Mouse (Mus musculus) neural tube, embryonic 11.5 days (tissue): ENCODE data around the gene Dph2. TPM values are rescaled to one million over a fixed set of nuclear protein-coding genes. Genes with fewer than 3 reads are reported as not detected.

Source experiments
- ATAC-seq: fragments of 200-750 bp; cut with Nextera tagmentation; 2 replicates; pipeline ENCODE4 v1.8.0; 2017; ENCODE audit warnings: moderate number of reproducible peaks, mild to moderate bottlenecking, moderate TSS enrichment, moderate library complexity; ENCODE audit not compliant: insufficient read depth, low FRiP score, low TSS enrichment
- DNase-seq: peaks from one replicate; pipeline ENCODE4 v3.0.0-alpha.2; 2015; ENCODE audit warnings: low spot score
- H3K27ac ChIP-seq: fragments of 300-500 bp; sonication (generic); 2 replicates; pipeline ENCODE4 v1.5.1; 2014; ENCODE audit warnings: low read depth, mild to moderate bottlenecking, low read length
- H3K27me3 ChIP-seq: fragments of 300-500 bp; sonication (generic); 2 replicates; pipeline ENCODE4 v1.6.1; 2014; ENCODE audit warnings: mild to moderate bottlenecking, low read length, mixed read lengths; ENCODE audit not compliant: control insufficient read depth, insufficient read depth
- H3K36me3 ChIP-seq: fragments of 300-500 bp; sonication (generic); 2 replicates; pipeline ENCODE4 v1.6.1; 2014; ENCODE audit warnings: mild to moderate bottlenecking, low read length, moderate library complexity, mixed read lengths; ENCODE audit not compliant: control insufficient read depth, insufficient read depth
- H3K4me1 ChIP-seq: fragments of 300-500 bp; sonication (generic); 2 replicates; pipeline ENCODE4 v1.6.1; 2014; ENCODE audit warnings: low read length, mixed read lengths; ENCODE audit not compliant: control insufficient read depth, insufficient read depth
- H3K4me2 ChIP-seq: fragments of 300-500 bp; sonication (generic); 2 replicates; pipeline ENCODE4 v1.6.1; 2014; ENCODE audit warnings: low read depth, mild to moderate bottlenecking, moderate library complexity
- H3K4me3 ChIP-seq: fragments of 300-500 bp; sonication (generic); 2 replicates; pipeline ENCODE4 v1.5.1; 2014; ENCODE audit warnings: low read depth, low read length
- H3K9ac ChIP-seq: fragments of 300-500 bp; sonication (generic); 2 replicates; pipeline ENCODE4 v1.6.1; 2014; ENCODE audit warnings: mild to moderate bottlenecking, low read length
- H3K9me3 ChIP-seq: fragments of 300-500 bp; sonication (generic); 2 replicates; pipeline ENCODE4 v1.6.1; 2016; ENCODE audit warnings: low read length; ENCODE audit not compliant: control insufficient read depth
- WGBS: fragments of 180-500 bp; shearing (Covaris S2); extraction: QIAGEN DNeasy Blood & Tissue Kit; methylation state at CpG from one replicate; pipeline ENCODE4 v1.1.7; 2014; 5-methylcytosine and 5-hydroxymethylcytosine counted together
- polyA plus RNA-seq: library from polyadenylated mRNA; unstranded; fragments of >200 nt; fragmentation: Nextera tagmentation; extraction: Ambion mirVana; gene quantifications from 2 replicates; pipeline ENCODE4 v1.2.1, GENCODE M21; 2014

The Dph2 gene
- polyA plus RNA-seq, 1 experiment from 2014 or later = 25.0 TPM

DNA sequence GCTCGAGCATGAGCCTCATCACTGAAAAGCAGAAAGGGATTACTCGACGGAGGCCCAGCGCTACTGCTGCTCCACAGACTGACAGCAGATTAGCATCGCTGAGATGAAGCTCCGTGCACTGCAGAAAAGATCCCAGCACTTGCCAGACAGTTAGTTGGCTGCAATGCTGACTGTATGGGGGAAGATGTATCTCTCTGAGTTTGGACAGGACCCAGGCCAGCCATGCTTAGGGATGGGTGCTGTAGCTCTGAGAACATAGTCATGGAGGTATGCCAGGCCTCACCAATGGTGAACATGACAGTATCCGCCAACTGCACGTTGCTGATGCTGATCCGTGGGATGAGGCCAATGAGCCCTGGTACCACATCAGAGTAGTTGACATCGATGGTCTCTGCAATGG lies 12.3 kb upstream of the Dph2 start:
- no peak overlapping the region for H3K4me2 ChIP-seq
- ATAC-seq = no peak
- WGBS = 92% methylated on average over 10 of the region's 10 CpGs
- no peaks in the 10 kb centered on the region; the same call in 1 of the 2 replicates for H3K4me1 ChIP-seq
- no peak for DNase-seq
- peaks cover 22% of the 10 kb centered on the region for H3K36me3 ChIP-seq
- H3K9me3 ChIP-seq = no peaks in the 10 kb centered on the region
- no peak overlapping the region for H3K4me3 ChIP-seq
- no peaks in the 10 kb centered on the region for H3K27me3 ChIP-seq
- no peak overlapping the region for H3K27ac ChIP-seq
- H3K9ac ChIP-seq = no peak overlapping the region

DNA sequence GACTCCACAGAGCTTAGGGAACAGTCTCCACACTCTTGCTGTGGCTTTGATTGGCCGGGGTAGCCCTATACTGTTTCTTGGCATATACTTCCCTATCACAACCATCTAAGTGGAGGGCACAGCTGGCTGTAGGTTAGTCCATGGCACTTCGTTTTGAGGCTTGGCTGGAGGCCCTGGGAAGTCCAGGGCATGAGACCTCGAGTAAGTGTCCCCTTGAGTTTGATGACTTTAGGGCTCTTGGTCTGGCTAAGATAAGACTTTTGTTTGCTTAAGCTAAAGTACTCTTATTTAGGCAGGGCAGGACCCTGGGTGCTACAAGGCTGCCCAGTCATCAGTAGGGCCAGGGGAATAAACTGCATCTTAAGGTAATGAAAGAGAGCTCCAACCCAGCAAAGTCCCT lies 6.3 kb upstream of the Dph2 start:
- H3K27ac ChIP-seq = no peak overlapping the region
- H3K27me3 ChIP-seq = no peaks in the 10 kb centered on the region
- H3K36me3 ChIP-seq = peaks cover 24% of the 10 kb centered on the region
- ATAC-seq (no peak), DNase-seq (no peak)
- H3K9me3 ChIP-seq = no peaks in the 10 kb centered on the region
- no peak overlapping the region for H3K4me2 ChIP-seq
- 81% methylated on average over 3 of the region's 3 CpGs for WGBS
- H3K4me3 ChIP-seq = no peak overlapping the region
- no peaks in the 10 kb centered on the region for H3K4me1 ChIP-seq
- no peak overlapping the region for H3K9ac ChIP-seq

GRCm38 (mm10) chr4:117896031-117896430 lies 4.2 kb upstream of the Dph2 start:
- H3K4me3 ChIP-seq = no peak overlapping the region
- H3K9ac ChIP-seq = no peak overlapping the region
- H3K4me1 ChIP-seq = 0 out of 2 replicates have a peak, but pooled peaks cover 2% of the 10 kb centered on the region
- H3K27ac ChIP-seq = no peak overlapping the region
- WGBS = 93% methylated on average over 6 of the region's 6 CpGs
- DNase-seq (no peak), ATAC-seq (no peak)
- H3K27me3 ChIP-seq = no peaks in the 10 kb centered on the region
- H3K4me2 ChIP-seq = no peak overlapping the region
- peaks cover 10% of the 10 kb centered on the region for H3K36me3 ChIP-seq
- no peaks in the 10 kb centered on the region for H3K9me3 ChIP-seq

DNA sequence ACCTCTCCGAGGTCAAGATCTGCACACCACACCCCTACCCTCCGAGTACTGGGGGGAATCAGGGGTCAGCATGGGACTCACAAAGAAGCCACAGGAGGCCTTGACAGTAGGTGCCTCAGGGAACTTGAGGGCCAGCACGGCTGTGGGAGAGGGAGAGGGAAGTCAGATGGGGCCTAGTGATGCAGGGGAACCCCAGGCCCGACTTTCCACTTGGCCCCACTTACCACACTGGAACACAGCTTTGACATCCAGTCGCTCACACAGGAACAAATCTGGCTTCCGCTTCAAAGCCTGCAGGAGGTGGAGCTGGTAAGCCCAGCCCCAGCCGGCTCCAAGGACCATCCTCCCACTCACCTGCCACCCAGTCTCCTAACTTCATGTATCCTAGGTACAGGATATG lies 3.5 kb upstream of the Dph2 start:
- Histone ChIP-seq H3K27ac (no peak overlapping the region), H3K36me3 (peaks cover 10% of the 10 kb centered on the region), H3K4me2 (no peak overlapping the region), H3K4me1 (0 out of 2 replicates have a peak, but pooled peaks cover 2% of the 10 kb centered on the region), H3K9ac (no peak overlapping the region), H3K27me3 (no peaks in the 10 kb centered on the region), H3K9me3 (no peaks in the 10 kb centered on the region), H3K4me3 (no peak overlapping the region)
- ATAC-seq (no peak), DNase-seq (no peak)
- 81% methylated on average over 7 of the region's 7 CpGs for WGBS

GRCm38 (mm10) chr4:117894601-117895000 lies 2.8 kb upstream of the Dph2 start:
- no peak for ATAC-seq
- 91% methylated on average over 8 of the region's 8 CpGs for WGBS

GRCm38 (mm10) chr4:117893376-117893775 lies 1.5 kb upstream of the Dph2 start:
- Histone ChIP-seq H3K4me2 (no peak overlapping the region), H3K27ac (no peak overlapping the region), H3K9me3 (no peaks in the 10 kb centered on the region), H3K9ac (no peak overlapping the region), H3K4me1 (0 out of 2 replicates have a peak, but pooled peaks cover 2% of the 10 kb centered on the region), H3K36me3 (peaks cover 8% of the 10 kb centered on the region), H3K27me3 (no peaks in the 10 kb centered on the region), H3K4me3 (no peak overlapping the region)
- peak; percentile 52 for DNase-seq
- WGBS = 23% methylated on average over 9 of the region's 9 CpGs
- no peak for ATAC-seq

More at GRCm38 (mm10) chr4:117894601-117895000, 2.8 kb upstream of the Dph2 start:
- 0 out of 2 replicates have a peak, but pooled peaks cover 2% of the 10 kb centered on the region for H3K4me1 ChIP-seq
- H3K9ac ChIP-seq = no peak overlapping the region
- no peak overlapping the region for H3K4me2 ChIP-seq
- H3K27me3 ChIP-seq = no peaks in the 10 kb centered on the region
- no peaks in the 10 kb centered on the region for H3K9me3 ChIP-seq
- peaks cover 10% of the 10 kb centered on the region for H3K36me3 ChIP-seq
- no peak overlapping the region for H3K4me3 ChIP-seq
- no peak for DNase-seq
- H3K27ac ChIP-seq = no peak overlapping the region

DNA sequence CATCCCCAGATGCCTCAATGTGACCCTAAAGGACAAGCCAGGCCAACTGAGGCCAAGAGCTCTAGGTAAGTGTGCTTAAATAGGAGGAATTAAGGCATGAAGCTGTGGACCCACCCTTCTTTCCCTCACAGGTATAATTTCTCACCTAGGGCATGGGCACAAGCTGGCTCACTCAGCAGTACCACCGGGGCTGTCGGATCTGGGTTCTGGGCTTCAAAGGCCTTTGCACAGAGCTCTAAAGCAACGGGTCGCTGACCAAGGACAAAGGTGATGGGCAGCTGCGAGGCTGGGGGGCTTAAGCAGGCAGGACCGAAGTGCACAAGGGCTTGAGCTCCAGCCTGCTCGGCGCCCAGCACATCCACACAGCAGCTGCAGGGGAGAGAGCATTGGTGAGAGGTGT lies 1.1 kb downstream of the Dph2 start:
- Histone ChIP-seq H3K4me2 (no peak overlapping the region; the same call in 1 of the 2 replicates), H3K27me3 (no peaks in the 10 kb centered on the region), H3K9ac (no peak overlapping the region), H3K9me3 (no peaks in the 10 kb centered on the region), H3K36me3 (no peaks in the 10 kb centered on the region; the same call in none of the 2 replicates), H3K4me1 (0 out of 2 replicates have a peak, but pooled peaks cover 9% of the 10 kb centered on the region), H3K4me3 (no peak overlapping the region), H3K27ac (no peak overlapping the region)
- DNase-seq (no peak), ATAC-seq (no peak)
- WGBS = 81% methylated on average over 8 of the region's 8 CpGs

DNA sequence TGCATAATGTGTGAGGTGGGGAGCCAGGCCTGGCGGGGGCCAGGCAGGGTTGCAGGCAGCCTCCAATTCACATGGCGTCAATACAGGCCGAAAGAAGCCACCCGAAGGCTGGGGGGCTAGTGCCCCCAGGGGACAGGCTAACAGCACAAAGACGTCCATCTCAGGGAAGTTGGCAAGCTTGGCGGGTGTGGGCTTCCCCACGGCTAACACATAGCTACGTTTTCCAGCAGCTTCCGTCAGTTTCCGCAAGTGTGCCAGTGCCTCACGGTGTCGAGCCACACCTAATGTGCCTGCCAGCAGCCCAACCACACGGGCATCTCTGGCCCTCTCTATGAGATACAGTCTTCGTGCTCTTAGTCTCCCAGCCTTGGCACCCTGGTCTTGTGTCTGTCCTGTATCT lies 1.8 kb downstream of the Dph2 start:
- H3K9ac ChIP-seq = no peak overlapping the region
- no peak overlapping the region for H3K27ac ChIP-seq
- H3K4me1 ChIP-seq = 0 out of 2 replicates have a peak, but pooled peaks cover 9% of the 10 kb centered on the region
- ATAC-seq (no peak), DNase-seq (no peak)
- no peak overlapping the region for H3K4me3 ChIP-seq
- H3K36me3 ChIP-seq = peaks cover 3% of the 10 kb centered on the region; the same call in 1 of the 2 replicates
- WGBS = 93% methylated on average over 14 of the region's 14 CpGs
- no peak overlapping the region for H3K4me2 ChIP-seq
- H3K9me3 ChIP-seq = no peaks in the 10 kb centered on the region
- no peaks in the 10 kb centered on the region for H3K27me3 ChIP-seq

DNA sequence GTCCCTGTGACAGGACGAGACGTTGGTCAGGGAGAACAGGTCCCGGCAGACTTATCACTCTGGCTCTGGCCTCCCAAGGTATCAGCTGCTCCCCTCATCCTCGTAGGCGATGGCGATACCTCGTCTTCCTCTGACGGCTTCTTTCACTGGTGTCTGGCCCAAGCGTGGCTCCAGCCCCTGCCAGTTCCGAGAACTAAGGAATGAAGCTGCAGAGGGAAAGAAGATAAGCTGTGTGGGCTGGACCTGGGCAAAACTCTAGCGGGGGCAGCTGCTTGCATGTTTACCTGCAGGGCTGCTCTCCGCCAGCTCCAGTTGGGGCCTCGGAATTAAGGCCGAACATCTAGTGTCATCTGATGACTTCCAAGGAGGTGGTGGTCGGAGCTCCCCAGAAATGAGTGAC lies 2.4 kb downstream of the Dph2 start:
- H3K27ac ChIP-seq = no peak overlapping the region
- H3K9me3 ChIP-seq = no peaks in the 10 kb centered on the region
- peaks cover 3% of the 10 kb centered on the region; the same call in 1 of the 2 replicates for H3K36me3 ChIP-seq
- no peak overlapping the region for H3K4me2 ChIP-seq
- H3K4me1 ChIP-seq = 0 out of 2 replicates have a peak, but pooled peaks cover 9% of the 10 kb centered on the region
- WGBS = 94% methylated on average over 15 of the region's 15 CpGs
- no peaks in the 10 kb centered on the region for H3K27me3 ChIP-seq
- no peak overlapping the region for H3K4me3 ChIP-seq
- DNase-seq (no peak), ATAC-seq (no peak)
- no peak overlapping the region for H3K9ac ChIP-seq
